In genomic region chr1:164890366-164890765, GRCm38 (mm10) we compare ENCODE assay signal across 19 mouse cellular contexts. TPM values are rescaled to one million over a fixed set of nuclear protein-coding genes. Genes with fewer than 3 reads are reported as not detected.
"Had no signal": no experiment of that assay in that cellular context is flagged by ENCODE, and none has a peak within 500 bp of the region (broad histone marks: within the 10 kb centered on the region; RNA-seq: fewer than 3 reads in every experiment).

No protein-coding gene starts in this region.

- H3K36me3 ChIP-seq: limb, embryonic 10.5 days; liver, embryonic 13.5 days; lung, embryonic 15.5 days; midbrain, embryonic 15.5 days; neural tube, embryonic 12.5 days had no signal

- H3K27ac ChIP-seq: left cerebral cortex, adult 2 months; limb, embryonic 10.5 days; liver, embryonic 13.5 days; lung, embryonic 15.5 days; macrophage; midbrain, embryonic 15.5 days; neural tube, embryonic 12.5 days had no signal

- H3K27me3 ChIP-seq: liver, embryonic 13.5 days; lung, embryonic 15.5 days; midbrain, embryonic 15.5 days; neural tube, embryonic 12.5 days had no signal

- H3K4me3 ChIP-seq: left cerebral cortex, adult 2 months; limb, embryonic 10.5 days; liver, embryonic 13.5 days; lung, embryonic 15.5 days; megakaryocyte, embryonic 14.5 days; midbrain, embryonic 15.5 days; neural tube, embryonic 12.5 days had no signal

- DNase-seq: liver, embryonic 13.5 days; liver, postnatal 0 days; lung, postnatal 14 days; spleen, adult 18-20 months; thymus, adult 2 months; thymus, postnatal 25 days had no signal

- ATAC-seq: liver, postnatal 0 days; midbrain, embryonic 15.5 days had no signal

- H3K9ac ChIP-seq: liver, embryonic 13.5 days; liver, postnatal 0 days; lung, embryonic 15.5 days; midbrain, embryonic 15.5 days; neural tube, embryonic 12.5 days had no signal

- H3K4me2 ChIP-seq: liver, embryonic 13.5 days; lung, embryonic 15.5 days; midbrain, embryonic 11.5 days; midbrain, embryonic 15.5 days; neural tube, embryonic 12.5 days had no signal

- H3K4me1 ChIP-seq: limb, embryonic 10.5 days; liver, embryonic 13.5 days; lung, embryonic 15.5 days; megakaryocyte, embryonic 14.5 days; midbrain, embryonic 15.5 days; neural tube, embryonic 12.5 days had no signal

- H3K9me3 ChIP-seq: limb, embryonic 10.5 days; liver, embryonic 13.5 days; lung, embryonic 15.5 days; megakaryocyte, embryonic 14.5 days; midbrain, embryonic 15.5 days; neural tube, embryonic 12.5 days had no signal

RNA-seq across cellular contexts. Expression of gene Xcl1, which starts 45.0 kb away (rescaled TPM):
- total RNA-seq: layer of hippocampus, postnatal 25 days; left cerebral cortex, adult 2 months; left cerebral cortex, postnatal 14 days; neutrophil, adult 5-6 weeks had no signal
- polyA plus RNA-seq: limb, embryonic 10.5 days; limb, embryonic 14.5 days; liver, embryonic 13.5 days; macrophage; midbrain, embryonic 11.5 days; midbrain, embryonic 15.5 days; neural tube, embryonic 12.5 days; stomach, embryonic 14.5 days had no signal
